Mouse (Mus musculus): ENCODE results near the gene Trappc12. TPM values are rescaled to one million over a fixed set of nuclear protein-coding genes. Genes with fewer than 3 reads are reported as not detected.

Trappc12 gene
- total RNA-seq, 1 experiment from 2014 or later: 57.8 TPM

- no peak for ATAC-seq (replicated peaks in 1 of 2; ENCODE audit: insufficient read depth in 1 of 2, low FRiP score in 2 of 2, low TSS enrichment in 1 of 2, low read depth in 1 of 2, poor library complexity in 2 of 2, severe bottlenecking in 2 of 2)
Measured at GRCm38 (mm10) chr12:28662628-28663027, 87.6 kb downstream of the Trappc12 start.

GRCm38 (mm10) chr12:28649141-28650110 lies 100.8 kb downstream of the Trappc12 start, which contains the start of gene Rnaseh1:
Gene Rnaseh1, plus strand, starts transcription at chr12:28649602.
- ATAC-seq (replicated peaks in 1 of 2; ENCODE audit: insufficient read depth in 1 of 2, low FRiP score in 2 of 2, low TSS enrichment in 1 of 2, low read depth in 1 of 2, poor library complexity in 2 of 2, severe bottlenecking in 2 of 2): peak; percentile 95 to 98

Other genes with a start within 250 kb of the Trappc12 start
- gene Dcdc2c, start 198.1 kb downstream of the Trappc12 start, total RNA-seq (2017): not detected in 2 replicates
- gene Allc, start 167.9 kb downstream of the Trappc12 start, total RNA-seq (2017): not detected in 2 replicates
- gene Colec11, start 127.1 kb downstream of the Trappc12 start, total RNA-seq (2017): not detected in 2 replicates
- gene Rps7, start 114.5 kb downstream of the Trappc12 start, total RNA-seq (2017): 4,313 and 6,295 TPM in 2 replicates
- gene Rnaseh1, start 100.9 kb downstream of the Trappc12 start, total RNA-seq (2017): 25.5 and 26.0 TPM in 2 replicates
- 26.1 and 45.0 TPM in 2 replicates for gene Adi1, start 75.2 kb downstream of the Trappc12 start, total RNA-seq (2017)
- 18.7 and 25.6 TPM in 2 replicates for gene Eipr1, start 1.3 kb upstream of the Trappc12 start, total RNA-seq (2017)